Mouse (Mus musculus): Measurements from ENCODE around the gene Dhx37. TPM values are rescaled to one million over a fixed set of nuclear protein-coding genes. Genes with fewer than 3 reads are reported as not detected.
A peak's percentile ranks its signal among the peaks of the same experiment; 100 is the strongest.
"Not testable (repeated sequence)": the region's sequence is repeated elsewhere in the genome, so short reads cannot be mapped to it uniquely, and the experiment has no call there.

Gene Dhx37
- total RNA-seq, 2 experiments from 2014 or later: 18.9 to 47.9 TPM

GRCm38 (mm10) chr5:125449306-125449705 lies 15.4 kb upstream of the Dhx37 start:
- no peak for ATAC-seq (replicated peaks; ENCODE audit: poor library complexity)

- no peak for ATAC-seq (replicated peaks; ENCODE audit: poor library complexity)
Measured at GRCm38 (mm10) chr5:125448631-125449030, 14.7 kb upstream of the Dhx37 start.

- no peak for ATAC-seq (replicated peaks; ENCODE audit: poor library complexity)
Measured at GRCm38 (mm10) chr5:125448026-125448425, 14.1 kb upstream of the Dhx37 start.

- ATAC-seq (replicated peaks; ENCODE audit: poor library complexity): no peak
Measured at GRCm38 (mm10) chr5:125446344-125446743, 12.4 kb upstream of the Dhx37 start.

GRCm38 (mm10) chr5:125444554-125444953 lies 10.6 kb upstream of the Dhx37 start:
- peak; percentile 62 for ATAC-seq (replicated peaks; ENCODE audit: poor library complexity)

GRCm38 (mm10) chr5:125443915-125444314 lies 10.0 kb upstream of the Dhx37 start:
- no peak for ATAC-seq (replicated peaks; ENCODE audit: poor library complexity)

- ATAC-seq (replicated peaks; ENCODE audit: poor library complexity): no peak
Measured at GRCm38 (mm10) chr5:125443335-125443734, 9.4 kb upstream of the Dhx37 start.

GRCm38 (mm10) chr5:125442136-125442995 lies 8.4 kb upstream of the Dhx37 start:
- ATAC-seq (replicated peaks; ENCODE audit: poor library complexity): peak; percentile 21; the same call in 1 of the 2 replicates

- ATAC-seq (replicated peaks; ENCODE audit: poor library complexity): peak; percentile 58
Measured at GRCm38 (mm10) chr5:125441234-125442114, 7.6 kb upstream of the Dhx37 start, which contains the start of gene Bri3bp. TSS of gene Bri3bp (plus strand) at chr5:125441568.

GRCm38 (mm10) chr5:125440583-125441233 lies 6.8 kb upstream of the Dhx37 start:
- ATAC-seq (replicated peaks; ENCODE audit: poor library complexity): peak; percentile 38

GRCm38 (mm10) chr5:125434347-125434746 lies 426 bp upstream of the Dhx37 start:
- peak; percentile 58 for ATAC-seq (replicated peaks; ENCODE audit: poor library complexity)

- not testable (repeated sequence) for ATAC-seq (replicated peaks; ENCODE audit: poor library complexity)
Measured at GRCm38 (mm10) chr5:125432324-125432723, 1.6 kb downstream of the Dhx37 start.

GRCm38 (mm10) chr5:125426343-125426742 lies 7.6 kb downstream of the Dhx37 start:
- no peak for ATAC-seq (replicated peaks; ENCODE audit: poor library complexity)

- ATAC-seq (replicated peaks; ENCODE audit: poor library complexity): peak; percentile 35; the same call in 1 of the 2 replicates
Measured at GRCm38 (mm10) chr5:125425698-125426276, 8.1 kb downstream of the Dhx37 start.

- peak; percentile 15; the same call in 1 of the 2 replicates for ATAC-seq (replicated peaks; ENCODE audit: poor library complexity)
Measured at GRCm38 (mm10) chr5:125419124-125419523, 14.8 kb downstream of the Dhx37 start.

GRCm38 (mm10) chr5:125418636-125419035 lies 15.3 kb downstream of the Dhx37 start:
- ATAC-seq (replicated peaks; ENCODE audit: poor library complexity): no peak

GRCm38 (mm10) chr5:125416183-125416582 lies 17.7 kb downstream of the Dhx37 start:
- no peak for ATAC-seq (replicated peaks; ENCODE audit: poor library complexity)

- 0 out of 2 replicates have a peak, but pooled peaks have one; percentile 7 for ATAC-seq (replicated peaks; ENCODE audit: poor library complexity)
Measured at GRCm38 (mm10) chr5:125413763-125414162, 20.2 kb downstream of the Dhx37 start.

GRCm38 (mm10) chr5:125412536-125412935 lies 21.4 kb downstream of the Dhx37 start:
- not testable (repeated sequence) for ATAC-seq (replicated peaks; ENCODE audit: poor library complexity)

GRCm38 (mm10) chr5:125411972-125412530 lies 21.9 kb downstream of the Dhx37 start:
- peak; percentile 59 for ATAC-seq (replicated peaks; ENCODE audit: poor library complexity)

Data from megakaryocyte progenitor cell, adult 5-6 weeks (primary cell).